Mouse (Mus musculus) cerebellum, adult 2 months (tissue): ENCODE measurements around the gene Vps52.

Experiments
- CTCF ChIP-seq: fragments of 200-500 bp; IDR thresholded peaks from 2 replicates; pipeline ENCODE4 v1.5.1; 2011; ENCODE audit warnings: low read depth, mild to moderate bottlenecking, control low read depth, low read length, moderate library complexity, borderline replicate concordance; ENCODE audit not compliant: insufficient read depth
- POLR2A ChIP-seq: fragments of 200-500 bp; IDR thresholded peaks from 2 replicates; pipeline ENCODE4 v1.6.1; 2011; ENCODE audit warnings: low read length, control low read depth, borderline replicate concordance; ENCODE audit not compliant: insufficient read depth

GRCm38 (mm10) chr17:33913264-33913663 is 42.3 kb upstream of the Vps52 start:
- TF ChIP-seq POLR2A = no peak
- TF ChIP-seq CTCF = no peak
